Mouse (Mus musculus): Measurements from ENCODE around the gene Kif6.

DNA sequence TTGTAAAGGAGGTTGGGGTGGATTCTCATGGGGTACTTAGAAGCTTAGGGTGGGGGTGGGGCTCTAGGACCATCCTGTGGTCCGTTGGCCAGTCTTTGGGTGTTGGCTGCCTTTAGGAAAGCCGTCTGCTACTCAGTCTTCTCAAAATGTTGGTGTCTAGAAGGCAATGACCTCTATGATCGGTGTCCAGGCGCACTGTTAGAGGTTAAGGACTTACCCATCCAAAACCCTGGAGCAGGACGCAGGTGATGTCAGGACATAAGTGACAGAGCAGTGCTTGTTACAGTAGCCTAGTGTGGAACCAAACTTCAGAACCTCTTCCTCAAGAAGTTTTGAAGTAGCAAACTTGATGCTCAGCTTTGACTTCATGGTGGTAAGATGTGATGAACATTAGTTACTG lies 170.9 kb downstream of the Kif6 start:
- no peak for TF ChIP-seq CTCF (conservative IDR thresholded peaks at IDR 0.05; ENCODE audit: low read length)
- no peak for TF ChIP-seq POU5F1 (IDR thresholded peaks at IDR 0.05; ENCODE audit: borderline replicate concordance, low read length)
- no peak for TF ChIP-seq NANOG (IDR thresholded peaks at IDR 0.05; ENCODE audit: borderline replicate concordance, low read length)

All from E14TG2a.4 (cell line).